Comparison of ENCODE assay signal across 9 mouse cellular contexts in the genomic region with DNA sequence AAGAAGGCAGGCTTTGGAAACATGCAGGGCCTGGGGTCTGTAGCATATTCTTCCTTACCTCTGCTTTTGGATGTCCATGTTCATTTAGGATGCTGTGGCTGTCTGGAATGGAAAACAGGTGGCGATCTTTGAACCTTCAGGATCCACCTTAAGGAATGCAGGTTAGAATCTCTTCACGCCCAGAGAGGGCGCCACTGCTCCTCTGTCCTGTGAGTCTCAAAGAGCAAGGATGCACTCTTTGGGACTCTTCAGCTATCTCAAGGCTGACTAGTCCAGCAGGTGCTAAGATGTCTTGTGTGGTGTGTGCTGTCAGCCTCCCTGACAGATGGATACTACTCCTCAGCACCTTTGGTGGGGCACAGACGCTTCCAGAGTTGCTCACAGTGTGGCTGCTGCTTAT. TPM values are rescaled to one million over a fixed set of nuclear protein-coding genes. Genes with fewer than 3 reads are reported as not detected.
DNase-seq lines count a peak whose midpoint lies in the region; ATAC-seq and TF ChIP-seq lines count a peak whose summit lies in the region.
"Had no signal": no experiment of that assay in that cellular context is flagged by ENCODE, and none has a peak within 500 bp of the region (broad histone marks: within the 10 kb centered on the region; RNA-seq: fewer than 3 reads in every experiment).

No protein-coding gene starts in this region.

- TF ChIP-seq EP300 in heart, postnatal 0 days (IDR thresholded peaks at IDR 0.05; ENCODE audit: low read depth): no peak

- ATAC-seq in heart, postnatal 0 days (ENCODE audit: insufficient read depth, low read depth): no peak
- ATAC-seq in heart, embryonic 11.5 days (replicated peaks; ENCODE audit: insufficient number of reproducible peaks, low FRiP score, low TSS enrichment): no peak
- no peak for ATAC-seq in midbrain, embryonic 14.5 days (ENCODE audit: low FRiP score, low TSS enrichment)
- no peak for ATAC-seq in midbrain, embryonic 16.5 days
- ATAC-seq in neutrophil, adult 5-6 weeks (ENCODE audit: extremely low read depth, insufficient number of reproducible peaks, low FRiP score, poor library complexity, severe bottlenecking): peak; percentile 56; the same call in 1 of the 2 replicates
- no peak for ATAC-seq in forebrain, embryonic 15.5 days (replicated peaks)
- ATAC-seq: midbrain, embryonic 15.5 days had no signal

- H3K27me3 ChIP-seq in heart, postnatal 0 days (ENCODE audit: control insufficient read depth, insufficient read depth, low read length): no peaks in the 10 kb centered on the region
- no peaks in the 10 kb centered on the region for H3K27me3 ChIP-seq in heart, embryonic 11.5 days (ENCODE audit: control insufficient read depth, insufficient read depth, low read length)
- no peaks in the 10 kb centered on the region for H3K27me3 ChIP-seq in midbrain, embryonic 14.5 days (ENCODE audit: control insufficient read depth, insufficient read depth, low read length)
- no peaks in the 10 kb centered on the region for H3K27me3 ChIP-seq in midbrain, embryonic 16.5 days (ENCODE audit: control insufficient read depth, insufficient read depth, low read depth, low read length)
- no peaks in the 10 kb centered on the region for H3K27me3 ChIP-seq in forebrain, embryonic 15.5 days
- H3K27me3 ChIP-seq: midbrain, embryonic 15.5 days had no signal

- H3K4me3 ChIP-seq in heart, postnatal 0 days (ENCODE audit: low read depth, low read length): no peak overlapping the region
- H3K4me3 ChIP-seq in heart, embryonic 11.5 days (ENCODE audit: low read depth, low read length): no peak overlapping the region
- H3K4me3 ChIP-seq in midbrain, embryonic 14.5 days (replicated peaks; ENCODE audit: low read depth, low read length): no peak overlapping the region
- no peak overlapping the region for H3K4me3 ChIP-seq in midbrain, embryonic 16.5 days (ENCODE audit: low read depth, low read length)
- no peak overlapping the region for H3K4me3 ChIP-seq in bone marrow macrophage, adult 2 months (ENCODE audit: insufficient read depth, low read length)
- H3K4me3 ChIP-seq in forebrain, embryonic 15.5 days: no peak overlapping the region
- H3K4me3 ChIP-seq: midbrain, embryonic 15.5 days had no signal

- H3K27ac ChIP-seq in heart, postnatal 0 days (ENCODE audit: low read depth): no peak overlapping the region
- H3K27ac ChIP-seq in heart, embryonic 11.5 days (ENCODE audit: low read depth, low read length): no peak overlapping the region
- H3K27ac ChIP-seq in midbrain, embryonic 14.5 days (replicated peaks; ENCODE audit: low read depth, low read length): no peak overlapping the region
- no peak overlapping the region for H3K27ac ChIP-seq in midbrain, embryonic 16.5 days (ENCODE audit: low read length)
- H3K27ac ChIP-seq in bone marrow macrophage, adult 2 months (ENCODE audit: insufficient read depth, low read depth, low read length): no peak overlapping the region
- no peak overlapping the region for H3K27ac ChIP-seq in forebrain, embryonic 15.5 days (replicated peaks)
- H3K27ac ChIP-seq: midbrain, embryonic 15.5 days had no signal

- WGBS in heart, postnatal 0 days: 62% methylated on average over 4 of the region's 4 CpGs
- WGBS in heart, embryonic 11.5 days (ENCODE audit: insufficient replicate concordance): 48% methylated on average over 4 of the region's 4 CpGs
- WGBS in midbrain, embryonic 14.5 days: 69% methylated on average over 4 of the region's 4 CpGs
- 64% methylated on average over 4 of the region's 4 CpGs for WGBS in midbrain, embryonic 16.5 days
- 67% methylated on average over 4 of the region's 4 CpGs for WGBS in forebrain, embryonic 15.5 days

- no peak overlapping the region for H3K4me2 ChIP-seq in heart, postnatal 0 days (ENCODE audit: low read depth, low read length)
- H3K4me2 ChIP-seq in heart, embryonic 11.5 days: no peak overlapping the region
- H3K4me2 ChIP-seq in midbrain, embryonic 14.5 days (ENCODE audit: low read length): no peak overlapping the region
- no peak overlapping the region for H3K4me2 ChIP-seq in midbrain, embryonic 16.5 days (ENCODE audit: low read length)
- no peak overlapping the region for H3K4me2 ChIP-seq in forebrain, embryonic 15.5 days (replicated peaks)
- H3K4me2 ChIP-seq: midbrain, embryonic 15.5 days had no signal

- H3K9ac ChIP-seq in heart, postnatal 0 days (replicated peaks; ENCODE audit: low read depth, low read length): no peak overlapping the region
- H3K9ac ChIP-seq in heart, embryonic 11.5 days (ENCODE audit: low read depth, low read length): no peak overlapping the region
- H3K9ac ChIP-seq in midbrain, embryonic 14.5 days (replicated peaks; ENCODE audit: low read length): no peak overlapping the region
- no peak overlapping the region for H3K9ac ChIP-seq in midbrain, embryonic 16.5 days (ENCODE audit: low read depth, low read length)
- H3K9ac ChIP-seq in forebrain, embryonic 15.5 days (replicated peaks): no peak overlapping the region
- H3K9ac ChIP-seq: midbrain, embryonic 15.5 days had no signal

- H3K9me3 ChIP-seq in heart, postnatal 0 days (replicated peaks; ENCODE audit: control insufficient read depth, low read length): no peaks in the 10 kb centered on the region
- H3K9me3 ChIP-seq in heart, embryonic 11.5 days (replicated peaks; ENCODE audit: control insufficient read depth, low read length): no peaks in the 10 kb centered on the region
- H3K9me3 ChIP-seq in midbrain, embryonic 14.5 days (ENCODE audit: control insufficient read depth, low read length): no peaks in the 10 kb centered on the region
- no peaks in the 10 kb centered on the region for H3K9me3 ChIP-seq in midbrain, embryonic 16.5 days (replicated peaks; ENCODE audit: control insufficient read depth, low read length, poor library complexity, severe bottlenecking)
- no peaks in the 10 kb centered on the region for H3K9me3 ChIP-seq in forebrain, embryonic 15.5 days
- H3K9me3 ChIP-seq: midbrain, embryonic 15.5 days had no signal

- no peak for TF ChIP-seq POLR2A in bone marrow macrophage, adult 2 months (IDR thresholded peaks at IDR 0.05; ENCODE audit: borderline replicate concordance, low read depth, low read length)

- peak; percentile 46 for TF ChIP-seq CTCF in heart, postnatal 0 days (IDR thresholded peaks at IDR 0.05; ENCODE audit: low read depth)
- peak; percentile 49; the same call in 1 of the 2 replicates for TF ChIP-seq CTCF in bone marrow macrophage, adult 2 months (IDR thresholded peaks at IDR 0.05; ENCODE audit: low read depth, low read length)

- no peaks in the 10 kb centered on the region for H3K4me1 ChIP-seq in heart, postnatal 0 days (ENCODE audit: control insufficient read depth, insufficient read depth)
- no peaks in the 10 kb centered on the region for H3K4me1 ChIP-seq in heart, embryonic 11.5 days (ENCODE audit: control insufficient read depth, insufficient read depth, low read length)
- no peaks in the 10 kb centered on the region for H3K4me1 ChIP-seq in midbrain, embryonic 14.5 days (ENCODE audit: control insufficient read depth, insufficient read depth, low read length)
- H3K4me1 ChIP-seq in midbrain, embryonic 16.5 days (ENCODE audit: control insufficient read depth, insufficient read depth, low read length): no peaks in the 10 kb centered on the region
- no peaks in the 10 kb centered on the region for H3K4me1 ChIP-seq in bone marrow macrophage, adult 2 months (ENCODE audit: control insufficient read depth, insufficient read depth, low read length)
- no peaks in the 10 kb centered on the region for H3K4me1 ChIP-seq in forebrain, embryonic 15.5 days
- H3K4me1 ChIP-seq: midbrain, embryonic 15.5 days had no signal

- H3K36me3 ChIP-seq in heart, postnatal 0 days (replicated peaks; ENCODE audit: control insufficient read depth, insufficient read depth, low read length): peaks cover 37% of the 10 kb centered on the region
- H3K36me3 ChIP-seq in heart, embryonic 11.5 days (ENCODE audit: control insufficient read depth, insufficient read depth, low read length): 0 out of 2 replicates have a peak, but pooled peaks cover 3% of the 10 kb centered on the region
- H3K36me3 ChIP-seq in midbrain, embryonic 14.5 days (ENCODE audit: control insufficient read depth, insufficient read depth, low read length): peaks cover 58% of the 10 kb centered on the region
- peaks cover 22% of the 10 kb centered on the region for H3K36me3 ChIP-seq in midbrain, embryonic 16.5 days (ENCODE audit: control insufficient read depth, insufficient read depth, low read length)
- H3K36me3 ChIP-seq in forebrain, embryonic 15.5 days: peaks cover 47% of the 10 kb centered on the region

- DNase-seq in heart, postnatal 0 days (ENCODE audit: low spot score): no peak
- peak; percentile 10 for DNase-seq in midbrain, embryonic 14.5 days
- DNase-seq: right cerebral cortex, postnatal 25 days had no signal

RNA-seq across cellular contexts. Expression of a gene that starts 20.3 kb away (rescaled TPM):
- 11.7 and 13.4 TPM in 2 replicates for total RNA-seq in heart, postnatal 0 days (2014; rRNA removed; ENCODE audit: low replicate concordance)
- 4.0 and 4.6 TPM in 2 replicates for polyA plus RNA-seq in heart, postnatal 0 days (2015; fragmentation: Nextera tagmentation; extraction: Ambion mirVana)
- 17.4 and 17.9 TPM in 2 replicates for polyA plus RNA-seq in heart, embryonic 11.5 days (2014; fragmentation: Nextera tagmentation; extraction: Ambion mirVana)
- 16.6 and 17.3 TPM in 2 replicates for polyA plus RNA-seq in midbrain, embryonic 14.5 days (2014; fragmentation: Nextera tagmentation; extraction: Ambion mirVana)
- 18.8 and 20.1 TPM in 2 replicates for polyA plus RNA-seq in midbrain, embryonic 16.5 days (2015; fragmentation: Nextera tagmentation; extraction: Ambion mirVana)
- polyA plus RNA-seq in bone marrow macrophage, adult 2 months (2012; ENCODE audit: insufficient read depth, insufficient read length, missing spikeins): 16.8 and 20.4 TPM in 2 replicates
- 40.9 and 48.3 TPM in 2 replicates for total RNA-seq in neutrophil, adult 5-6 weeks (2017)
- polyA plus RNA-seq in forebrain, embryonic 15.5 days (2015; fragmentation: Nextera tagmentation; extraction: Ambion mirVana): 24.0 and 25.4 TPM in 2 replicates

RNA-seq across cellular contexts. Expression of a gene that starts 20.6 kb away (rescaled TPM):
- 12.0 and 13.5 TPM in 2 replicates for total RNA-seq in heart, postnatal 0 days (2014; rRNA removed; ENCODE audit: low replicate concordance)
- polyA plus RNA-seq in heart, postnatal 0 days (2015; fragmentation: Nextera tagmentation; extraction: Ambion mirVana): 2.2 and 2.4 TPM in 2 replicates
- 6.8 and 8.9 TPM in 2 replicates for polyA plus RNA-seq in heart, embryonic 11.5 days (2014; fragmentation: Nextera tagmentation; extraction: Ambion mirVana)
- polyA plus RNA-seq in midbrain, embryonic 14.5 days (2014; fragmentation: Nextera tagmentation; extraction: Ambion mirVana): 6.7 and 9.2 TPM in 2 replicates
- polyA plus RNA-seq in midbrain, embryonic 16.5 days (2015; fragmentation: Nextera tagmentation; extraction: Ambion mirVana): 4.6 and 5.3 TPM in 2 replicates
- polyA plus RNA-seq in bone marrow macrophage, adult 2 months (2012; ENCODE audit: insufficient read depth, insufficient read length, missing spikeins): 16.0 and 17.3 TPM in 2 replicates
- total RNA-seq in neutrophil, adult 5-6 weeks (2017): 18.3 and 20.7 TPM in 2 replicates
- polyA plus RNA-seq in forebrain, embryonic 15.5 days (2015; fragmentation: Nextera tagmentation; extraction: Ambion mirVana): 7.6 and 8.5 TPM in 2 replicates

RNA-seq across cellular contexts. Expression of a gene that starts 47.2 kb away (rescaled TPM):
- 53.8 and 56.4 TPM in 2 replicates for total RNA-seq in heart, postnatal 0 days (2014; rRNA removed; ENCODE audit: low replicate concordance)
- polyA plus RNA-seq in heart, postnatal 0 days (2015; fragmentation: Nextera tagmentation; extraction: Ambion mirVana): 27.2 and 27.9 TPM in 2 replicates
- polyA plus RNA-seq in heart, embryonic 11.5 days (2014; fragmentation: Nextera tagmentation; extraction: Ambion mirVana): 14.4 and 18.5 TPM in 2 replicates
- polyA plus RNA-seq in midbrain, embryonic 14.5 days (2014; fragmentation: Nextera tagmentation; extraction: Ambion mirVana): 6.5 and 10.8 TPM in 2 replicates
- polyA plus RNA-seq in midbrain, embryonic 16.5 days (2015; fragmentation: Nextera tagmentation; extraction: Ambion mirVana): 10.3 and 11.1 TPM in 2 replicates
- 0.80 TPM in 1 of 2 replicates, not detected in the other for polyA plus RNA-seq in bone marrow macrophage, adult 2 months (2012; ENCODE audit: insufficient read depth, insufficient read length, missing spikeins)
- not detected in 2 replicates for total RNA-seq in neutrophil, adult 5-6 weeks (2017)
- 10.5 and 11.5 TPM in 2 replicates for polyA plus RNA-seq in forebrain, embryonic 15.5 days (2015; fragmentation: Nextera tagmentation; extraction: Ambion mirVana)
